Mouse (Mus musculus) lung, postnatal 0 days (tissue): ENCODE data around the gene Rec114.

Experiments used
- CTCF ChIP-seq: IDR thresholded peaks from 2 replicates; pipeline ENCODE4 v1.5.1; 2016; ENCODE audit warnings: antibody characterized with exemption, mild to moderate bottlenecking
- EP300 ChIP-seq: IDR thresholded peaks from 2 replicates; pipeline ENCODE4 v1.6.1; 2016; ENCODE audit warnings: antibody characterized with exemption, mild to moderate bottlenecking, control low read depth

- TF ChIP-seq CTCF = no peak
- no peak for TF ChIP-seq EP300
Measured at GRCm38 (mm10) chr9:58630441-58630840, 113.3 kb downstream of the Rec114 start.
